Mouse (Mus musculus) testis, adult 2 months (tissue): ENCODE results near the gene Kremen2.

Experiments used
- CTCF ChIP-seq: fragments of 200-500 bp; IDR thresholded peaks from 2 replicates; pipeline ENCODE4 v1.5.1; 2012; ENCODE audit warnings: low read depth, mild to moderate bottlenecking, inconsistent platforms, low read length, moderate library complexity; ENCODE audit not compliant: control insufficient read depth, insufficient read depth, insufficient replicate concordance
- POLR2A ChIP-seq: fragments of 200-500 bp; IDR thresholded peaks from 2 replicates; pipeline ENCODE4 v1.6.1; 2012; ENCODE audit warnings: low read depth, mild to moderate bottlenecking, inconsistent platforms, low read length, moderate library complexity; ENCODE audit not compliant: control insufficient read depth

DNA sequence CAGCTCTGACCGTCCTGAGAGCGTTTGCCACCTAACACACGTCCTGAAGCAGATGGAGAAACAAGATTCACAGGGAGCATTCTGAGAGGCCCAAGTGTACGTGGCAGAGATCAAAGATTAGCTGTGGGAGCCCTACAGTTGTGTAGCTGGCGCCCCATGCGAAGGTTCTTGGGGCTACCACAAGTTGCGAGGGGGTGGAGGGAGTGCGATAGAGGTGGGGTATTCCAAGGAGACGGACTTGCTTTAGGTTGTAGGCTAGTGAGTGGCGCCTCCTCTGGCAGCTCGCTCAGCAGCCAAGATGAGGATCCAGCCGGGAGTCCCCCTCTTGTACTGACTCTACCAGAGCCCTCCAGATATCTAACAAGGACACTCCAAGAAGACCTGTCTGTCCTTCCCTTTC, 678 bp upstream of the Kremen2 start:
- no peak for TF ChIP-seq CTCF
- TF ChIP-seq POLR2A: no peak
